Mouse (Mus musculus) olfactory bulb, adult 2 months (tissue): ENCODE results near the gene Arhgap9. TPM values are rescaled to one million over a fixed set of nuclear protein-coding genes. Genes with fewer than 3 reads are reported as not detected.

ENCODE experiments used
- H3K27ac ChIP-seq: fragments of 200-500 bp; 2 replicates; pipeline ENCODE4 v1.5.1; 2012; ENCODE audit warnings: low read depth, low read length; ENCODE audit not compliant: insufficient read depth
- H3K4me1 ChIP-seq: fragments of 200-500 bp; 2 replicates; pipeline ENCODE4 v1.6.1; 2012; ENCODE audit warnings: low read length; ENCODE audit not compliant: control insufficient read depth, insufficient read depth
- H3K4me3 ChIP-seq: fragments of 200-500 bp; 2 replicates; pipeline ENCODE4 v1.5.1; 2012; ENCODE audit warnings: mild to moderate bottlenecking, low read depth, low read length, moderate library complexity; ENCODE audit not compliant: insufficient read depth
- CTCF ChIP-seq: fragments of 200-500 bp; IDR thresholded peaks from 2 replicates; pipeline ENCODE4 v1.5.1; 2012; ENCODE audit warnings: low read depth, mild to moderate bottlenecking, low read length, moderate library complexity; ENCODE audit not compliant: insufficient read depth
- POLR2A ChIP-seq: fragments of 200-500 bp; IDR thresholded peaks from 2 replicates; pipeline ENCODE4 v1.6.1; 2012; ENCODE audit warnings: mild to moderate bottlenecking, low read depth, low read length, moderate library complexity; ENCODE audit not compliant: insufficient read depth
- WGBS: fragments of 180-500 bp; shearing (Covaris S2); methylation state at CpG from one replicate; pipeline ENCODE4 v1.1.7; 2018; 5-methylcytosine and 5-hydroxymethylcytosine counted together
- polyA plus RNA-seq: library from polyadenylated mRNA; stranded (reverse); fragments of >200 nt; gene quantifications from 2 replicates; pipeline ENCODE4 v1.2.4, GENCODE M21; 2012; ENCODE audit warnings: low replicate concordance; ENCODE audit not compliant: missing spikeins, insufficient read depth, insufficient read length

The Arhgap9 gene
- 260 TPM in 1 of 2 replicates, not detected in the other for polyA plus RNA-seq

DNA sequence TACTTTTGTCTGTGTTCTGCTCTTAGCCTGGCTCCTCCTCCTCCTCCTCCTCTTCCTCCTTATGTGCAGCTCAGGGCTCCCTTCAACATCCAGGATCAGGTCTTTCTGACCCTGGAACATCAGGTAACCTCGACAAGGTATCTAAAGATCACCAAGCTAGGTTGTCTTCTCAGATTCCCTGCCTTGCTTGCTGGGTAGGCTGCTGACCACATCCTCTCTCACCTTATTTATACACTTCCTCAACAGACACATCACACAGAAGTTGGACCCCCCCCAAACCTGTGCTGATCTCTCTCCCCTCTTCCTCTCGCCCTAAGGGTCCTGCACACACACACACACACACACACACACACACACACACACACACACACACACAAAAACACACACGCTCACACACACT, at the start of gene Arhgap9:
TSS of gene Arhgap9 (plus strand) at position 344 of the 400 bp plus-strand sequence.
- no peak within 1 kb of the TSS for H3K4me3 ChIP-seq
- 83% methylated on average over 3 of the region's 3 CpGs for WGBS
- H3K27ac ChIP-seq = no peak within 1 kb of the TSS

DNA sequence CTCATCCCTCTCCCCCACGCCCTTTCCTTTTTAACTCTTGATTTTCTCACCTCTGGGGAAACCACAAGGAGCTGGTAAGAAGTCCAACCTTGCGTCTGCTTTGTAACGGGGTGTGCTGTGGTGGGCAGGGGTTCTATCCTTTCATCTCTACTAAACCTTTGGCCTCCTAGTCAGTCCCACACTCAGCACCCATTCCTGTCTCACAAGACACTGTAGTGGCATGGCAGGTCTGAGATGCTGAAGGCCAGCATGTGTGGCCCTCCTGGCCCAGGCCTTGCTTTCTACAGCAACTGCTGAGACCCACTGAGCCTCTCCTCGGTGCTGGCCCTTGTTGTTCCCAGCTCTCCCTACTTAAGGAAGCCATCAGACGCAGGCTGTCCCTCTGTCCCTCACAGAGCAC, 49.4 kb upstream of the Arhgap9 start:
- WGBS = 93% methylated on average over 5 of the region's 5 CpGs
- TF ChIP-seq POLR2A = no peak
- TF ChIP-seq CTCF = no peak
- no peak overlapping the region for H3K27ac ChIP-seq
- H3K4me3 ChIP-seq = no peak overlapping the region
- peaks cover 5% of the 10 kb centered on the region for H3K4me1 ChIP-seq

More for the DNA sequence above, at the start of gene Arhgap9:
- peaks cover 8% of the 10 kb centered on the region for H3K4me1 ChIP-seq
- no peak for TF ChIP-seq CTCF
- no peak for TF ChIP-seq POLR2A

DNA sequence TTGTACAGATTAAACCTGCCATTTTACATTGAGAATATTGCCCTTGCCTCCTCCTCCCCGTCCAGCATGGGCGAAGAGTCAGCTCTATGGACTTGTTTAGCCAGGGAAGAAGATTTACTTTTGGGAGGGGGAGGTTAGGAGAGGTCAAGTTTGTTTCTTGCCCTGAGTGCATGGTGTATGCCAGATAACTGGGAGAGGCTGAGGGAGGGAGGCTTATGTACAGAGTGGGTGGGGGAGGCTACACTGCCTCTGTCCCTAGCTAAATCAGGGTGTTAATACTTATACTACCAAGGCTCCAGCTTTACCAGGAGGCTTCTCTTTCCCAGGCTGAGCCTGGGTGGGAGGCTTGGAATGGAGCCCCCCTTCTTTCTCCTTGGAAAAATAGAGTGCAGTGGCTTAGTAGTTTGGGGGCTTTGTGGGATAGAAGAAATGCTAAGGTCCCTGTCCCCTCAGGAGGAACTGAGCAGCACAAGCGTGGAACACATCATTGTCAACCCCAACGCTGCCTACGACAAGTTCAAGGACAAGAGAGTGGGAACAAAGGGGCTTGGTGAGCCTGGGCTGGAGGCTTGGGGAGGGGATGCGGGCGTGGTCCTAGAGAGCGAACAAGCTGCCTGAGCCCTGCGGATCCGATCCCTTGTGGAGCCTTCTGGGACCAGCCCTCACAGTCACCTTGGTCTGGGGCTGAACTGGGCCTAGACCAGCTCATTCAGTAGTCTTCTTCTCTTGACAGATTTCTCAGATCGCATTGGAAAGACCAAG, 47.3 kb upstream of the Arhgap9 start:
- no peak overlapping the region for H3K4me3 ChIP-seq
- H3K27ac ChIP-seq = no peak overlapping the region
- no peaks in the 10 kb centered on the region; the same call in 1 of the 2 replicates for H3K4me1 ChIP-seq
- no peak for TF ChIP-seq POLR2A
- no peak for TF ChIP-seq CTCF
- 90% methylated on average over 11 of the region's 11 CpGs for WGBS

DNA sequence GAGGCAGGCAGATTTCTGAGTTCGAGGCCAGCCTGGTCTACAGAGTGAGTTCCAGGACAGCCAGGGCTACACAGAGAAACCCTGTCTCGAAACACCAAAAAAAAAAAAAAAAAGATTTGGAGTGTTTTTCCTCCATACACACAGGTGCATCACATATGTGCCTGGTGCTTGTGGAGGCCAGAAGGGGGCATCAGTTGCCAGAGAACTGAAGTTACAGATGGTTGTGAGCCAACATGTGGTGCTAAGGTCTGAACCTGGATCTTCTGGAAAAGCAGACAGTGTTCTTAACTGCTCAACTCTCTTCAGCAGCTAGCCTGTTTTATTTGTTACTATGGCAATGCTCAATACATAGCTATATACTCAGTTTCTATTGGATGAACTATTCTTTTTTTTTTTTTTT, 42.0 kb upstream of the Arhgap9 start:
- Histone ChIP-seq H3K27ac (no peak overlapping the region), H3K4me3 (no peak overlapping the region), H3K4me1 (peaks cover 8% of the 10 kb centered on the region)
- 82% methylated on average over 2 of the region's 2 CpGs for WGBS
- no peak for TF ChIP-seq POLR2A
- no peak for TF ChIP-seq CTCF

DNA sequence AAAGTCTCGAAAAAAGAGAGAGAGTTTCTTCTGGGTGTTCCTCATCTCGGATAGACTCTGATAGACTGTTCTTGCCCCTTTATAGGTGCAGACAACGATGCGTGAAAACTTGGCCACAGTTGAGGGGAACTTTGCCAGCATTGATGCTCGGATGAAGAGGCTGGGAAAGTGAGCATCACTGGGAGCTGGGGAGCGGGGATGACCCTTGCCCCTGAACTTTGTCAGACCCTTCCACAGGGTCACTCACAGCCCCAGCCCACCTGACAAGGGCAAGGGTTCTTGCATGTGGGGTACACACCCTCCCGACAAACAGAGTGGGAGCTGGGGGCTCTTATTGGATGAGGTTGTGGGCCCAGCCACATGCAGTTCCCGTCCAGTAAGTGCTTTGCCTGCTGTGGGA, 40.4 kb upstream of the Arhgap9 start:
- 58% methylated on average over 8 of the region's 8 CpGs for WGBS

DNA sequence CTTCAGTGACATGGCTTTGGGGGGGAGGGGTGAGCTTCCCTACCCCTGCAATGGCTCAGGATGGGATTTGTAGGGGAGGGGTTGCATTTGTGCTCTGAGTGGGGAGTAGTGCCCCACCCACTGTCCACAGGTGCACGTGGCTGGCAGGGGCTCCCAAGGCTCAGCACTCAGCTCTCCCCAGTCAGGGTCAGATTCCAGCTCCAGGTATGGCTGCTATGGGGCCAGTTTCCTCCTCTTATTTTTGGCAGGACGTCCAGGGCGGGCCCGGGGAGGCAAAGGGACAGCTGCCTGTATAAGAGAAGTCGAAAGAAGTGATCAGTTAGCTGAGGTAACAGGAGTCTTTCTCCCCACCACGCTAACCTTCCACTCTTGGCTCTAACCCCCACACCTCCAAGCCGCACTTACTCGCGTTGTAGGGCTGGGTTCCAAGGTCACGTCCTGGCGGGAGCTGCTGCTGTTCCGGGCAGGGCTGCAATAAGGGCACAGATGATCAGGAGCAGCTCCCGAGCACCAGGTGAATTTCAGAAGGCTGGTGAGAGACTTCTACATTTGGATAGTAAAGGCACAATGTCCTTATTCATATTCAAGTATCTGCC, 39.0 kb upstream of the Arhgap9 start:
- Histone ChIP-seq H3K4me1 (peaks cover 38% of the 10 kb centered on the region), H3K4me3 (no peak overlapping the region), H3K27ac (no peak overlapping the region)
- TF ChIP-seq CTCF (no peak), POLR2A (no peak)
- 78% methylated on average over 13 of the region's 13 CpGs for WGBS

More for the DNA sequence above, 40.4 kb upstream of the Arhgap9 start:
- no peak overlapping the region for H3K27ac ChIP-seq
- H3K4me3 ChIP-seq = no peak overlapping the region
- TF ChIP-seq CTCF (no peak), POLR2A (no peak)
- H3K4me1 ChIP-seq = peaks cover 24% of the 10 kb centered on the region

DNA sequence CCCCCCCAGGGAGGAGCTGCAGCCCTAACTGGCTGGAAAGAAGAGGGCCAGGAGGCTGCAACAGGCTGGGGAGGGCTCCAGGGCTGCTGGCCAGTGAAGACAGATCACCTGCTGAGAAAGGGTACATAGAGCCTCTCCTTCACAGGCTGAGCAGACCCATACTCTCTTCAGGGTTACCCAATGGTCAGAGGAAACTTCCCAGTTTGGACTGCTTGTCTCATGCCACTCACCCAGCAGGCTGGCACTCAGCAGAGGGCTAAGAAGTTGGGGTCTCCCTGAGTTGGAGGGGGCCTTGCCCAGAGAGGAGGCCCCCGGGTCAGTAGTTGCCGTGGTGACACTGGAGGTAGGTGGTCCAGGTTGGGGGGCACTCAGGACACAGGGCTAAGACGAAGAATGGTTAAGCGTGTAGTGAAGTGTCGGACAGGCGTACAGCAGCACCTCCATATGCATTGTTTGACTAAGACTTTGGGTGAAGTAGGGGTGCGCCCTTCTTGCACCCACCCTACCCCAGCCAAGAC, 37.6 kb upstream of the Arhgap9 start:
- Histone ChIP-seq H3K4me3 (no peak overlapping the region), H3K27ac (no peak overlapping the region), H3K4me1 (peaks cover 41% of the 10 kb centered on the region)
- WGBS = 83% methylated on average over 7 of the region's 7 CpGs
- TF ChIP-seq CTCF = no peak
- no peak for TF ChIP-seq POLR2A

DNA sequence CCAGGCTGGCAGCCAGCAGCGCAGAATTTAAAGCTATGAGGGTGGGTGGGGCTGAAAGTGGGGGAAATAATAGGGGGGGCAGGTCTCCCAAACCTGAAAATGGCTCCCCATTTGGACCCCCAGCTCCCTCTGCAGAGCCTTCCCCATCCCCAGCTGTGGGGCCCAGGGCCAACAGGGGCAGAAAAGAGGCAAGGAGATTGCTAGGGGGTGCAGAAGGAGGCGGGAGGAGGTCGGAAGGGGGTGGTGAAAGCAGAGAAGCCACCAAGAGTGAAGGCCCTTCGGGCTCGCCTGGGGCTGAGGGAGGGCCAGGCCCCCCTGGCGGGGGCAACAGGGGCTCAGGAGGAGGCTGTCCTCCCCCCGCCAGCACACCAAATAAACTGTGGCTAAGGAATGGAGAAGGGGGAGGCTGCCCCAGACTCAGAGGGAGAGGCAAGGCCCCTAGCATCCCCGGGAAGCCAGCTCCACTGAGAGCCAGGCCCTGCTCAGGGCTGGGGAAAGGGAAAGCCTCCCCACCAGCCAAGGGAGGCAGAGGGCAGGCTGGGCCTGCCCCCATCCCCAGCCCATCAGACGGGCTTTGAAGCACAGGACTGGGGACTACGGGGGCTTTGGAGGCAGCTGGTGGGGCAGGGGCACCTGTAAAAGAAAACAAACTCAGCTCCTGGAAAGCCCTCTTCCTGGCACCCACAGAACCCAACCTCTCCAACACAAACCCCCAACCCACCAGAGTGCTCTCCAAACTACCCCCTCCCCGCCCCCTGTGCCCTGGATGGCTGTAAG, 36.9 kb upstream of the Arhgap9 start:
- Histone ChIP-seq H3K4me1 (peaks cover 43% of the 10 kb centered on the region), H3K4me3 (no peak overlapping the region), H3K27ac (no peak overlapping the region)
- TF ChIP-seq POLR2A = no peak
- TF ChIP-seq CTCF = no peak
- WGBS = 61% methylated on average over 11 of the region's 11 CpGs
